Mouse (Mus musculus) cerebellum, adult 8-10 months (tissue): ENCODE results near the gene Mfsd12.

Experiments
- DNase-seq: peaks from one replicate; pipeline ENCODE4 v3.0.0; 2022

The Mfsd12 gene

DNA sequence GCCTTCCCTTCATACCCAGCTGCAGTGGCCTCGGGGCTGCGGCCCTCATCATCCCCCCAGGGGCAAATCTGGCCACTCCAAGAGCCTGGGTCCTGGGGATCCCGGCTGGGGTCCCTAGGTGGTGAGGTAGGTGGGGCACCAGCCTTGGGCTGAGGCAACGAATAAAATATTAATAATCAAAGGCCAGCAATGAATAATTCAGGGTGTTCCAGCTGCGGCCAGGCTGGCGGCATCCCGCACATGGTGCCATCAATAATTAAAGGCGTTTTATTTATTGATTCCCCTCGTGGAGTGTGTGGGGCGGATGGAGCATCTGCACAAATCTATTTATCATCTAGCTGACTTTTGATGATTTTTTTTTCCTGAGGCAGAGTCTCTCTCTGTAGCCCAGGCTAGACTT, 46.2 kb downstream of the Mfsd12 start:
- no peak for DNase-seq

GRCm38 (mm10) chr10:81404082-81404481, 46.8 kb downstream of the Mfsd12 start:
- no peak for DNase-seq

DNA sequence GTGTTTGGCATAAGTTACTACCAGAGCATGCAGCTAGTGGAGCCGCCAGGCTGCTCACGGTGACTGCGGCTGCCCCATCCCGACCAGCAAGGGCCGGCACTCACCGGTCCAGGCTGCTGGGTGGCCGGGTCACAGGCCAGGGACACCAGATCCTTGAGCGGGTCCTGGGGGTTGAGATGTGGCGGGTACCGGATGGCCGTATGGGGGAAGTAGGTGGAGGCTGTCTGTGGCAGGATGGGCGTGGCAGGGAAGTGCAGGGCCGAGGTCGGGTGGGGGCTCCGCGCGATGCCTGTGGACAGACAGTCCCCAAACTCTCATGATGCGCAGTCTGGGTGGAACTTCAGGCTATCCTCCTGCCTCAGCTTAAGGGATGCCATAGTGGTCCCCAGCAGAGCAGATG, 47.4 kb downstream of the Mfsd12 start:
- no peak for DNase-seq

DNA sequence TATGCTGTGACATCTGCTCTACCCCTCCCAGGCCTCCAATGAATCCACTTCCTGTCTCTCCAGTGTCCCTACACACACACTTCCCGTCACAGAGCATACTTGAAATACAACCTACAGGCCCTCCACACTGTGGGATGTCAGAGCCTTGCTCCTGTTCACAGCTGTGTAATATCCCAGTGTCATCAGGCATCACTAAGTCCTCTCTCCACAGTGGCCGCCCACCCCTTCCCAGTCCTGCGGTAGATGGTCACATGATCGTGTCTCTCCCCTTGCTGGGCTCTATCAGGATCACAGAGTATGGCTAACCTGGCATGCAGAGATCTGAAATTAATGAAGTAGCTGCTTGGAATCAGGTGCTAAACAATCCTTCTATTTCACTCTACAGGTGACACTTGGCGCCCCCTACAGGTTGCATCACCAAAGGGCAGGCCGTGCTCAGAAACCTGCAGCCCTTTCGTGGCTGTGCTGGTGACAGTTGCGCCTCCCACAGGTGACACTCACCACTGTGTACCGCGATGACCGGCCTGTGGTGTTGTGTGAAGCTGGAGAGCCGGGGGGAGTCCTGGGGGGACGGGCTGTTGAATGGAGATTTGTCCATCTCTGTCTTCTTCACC, 48.4 kb downstream of the Mfsd12 start:
- peak; percentile 85 for DNase-seq

DNA sequence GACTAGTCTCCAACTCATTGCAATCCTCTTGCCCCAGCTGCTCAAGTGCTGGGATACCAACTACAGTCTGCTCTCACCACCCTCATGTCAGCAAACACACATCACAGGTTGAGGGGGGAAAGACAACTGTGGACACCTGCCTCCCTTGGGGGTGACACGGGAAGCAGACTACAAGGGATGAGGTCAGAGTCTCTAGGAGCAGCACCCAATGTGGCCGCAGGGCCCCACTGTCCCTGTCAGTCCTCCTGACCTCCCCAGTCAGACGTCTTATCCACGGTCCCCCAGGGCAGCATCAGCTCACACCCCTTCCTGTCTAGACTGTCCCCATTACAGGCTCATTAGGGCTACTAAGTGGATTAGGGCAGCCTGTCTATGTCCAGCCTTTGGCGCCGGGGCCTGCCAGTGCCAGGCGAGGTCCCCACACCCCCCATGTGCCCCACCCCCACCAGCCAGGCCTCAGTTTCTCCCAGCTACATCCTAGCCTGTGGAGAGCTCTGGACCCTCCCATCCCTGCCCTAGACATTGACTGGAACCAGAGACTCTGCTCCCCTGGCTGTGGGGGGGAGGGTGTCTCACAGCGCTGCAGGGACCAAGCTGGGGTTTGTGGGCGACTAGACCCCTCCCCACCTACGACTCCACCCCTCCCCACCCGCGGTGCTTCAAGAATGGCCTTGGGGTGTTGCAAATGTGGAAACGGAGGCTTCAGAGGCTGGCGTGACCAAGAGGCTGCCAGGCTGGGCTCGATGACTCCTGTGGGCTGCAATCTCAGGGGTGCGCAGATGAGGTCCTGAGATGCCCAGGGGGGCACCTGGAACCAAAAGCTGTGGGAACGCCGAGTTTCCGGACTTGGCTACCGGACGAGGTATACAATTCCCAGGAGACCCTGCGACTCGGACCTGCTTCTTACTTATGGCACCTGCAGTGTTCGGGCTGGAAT, 49.5 kb downstream of the Mfsd12 start:
- DNase-seq: peak; percentile 45

DNA sequence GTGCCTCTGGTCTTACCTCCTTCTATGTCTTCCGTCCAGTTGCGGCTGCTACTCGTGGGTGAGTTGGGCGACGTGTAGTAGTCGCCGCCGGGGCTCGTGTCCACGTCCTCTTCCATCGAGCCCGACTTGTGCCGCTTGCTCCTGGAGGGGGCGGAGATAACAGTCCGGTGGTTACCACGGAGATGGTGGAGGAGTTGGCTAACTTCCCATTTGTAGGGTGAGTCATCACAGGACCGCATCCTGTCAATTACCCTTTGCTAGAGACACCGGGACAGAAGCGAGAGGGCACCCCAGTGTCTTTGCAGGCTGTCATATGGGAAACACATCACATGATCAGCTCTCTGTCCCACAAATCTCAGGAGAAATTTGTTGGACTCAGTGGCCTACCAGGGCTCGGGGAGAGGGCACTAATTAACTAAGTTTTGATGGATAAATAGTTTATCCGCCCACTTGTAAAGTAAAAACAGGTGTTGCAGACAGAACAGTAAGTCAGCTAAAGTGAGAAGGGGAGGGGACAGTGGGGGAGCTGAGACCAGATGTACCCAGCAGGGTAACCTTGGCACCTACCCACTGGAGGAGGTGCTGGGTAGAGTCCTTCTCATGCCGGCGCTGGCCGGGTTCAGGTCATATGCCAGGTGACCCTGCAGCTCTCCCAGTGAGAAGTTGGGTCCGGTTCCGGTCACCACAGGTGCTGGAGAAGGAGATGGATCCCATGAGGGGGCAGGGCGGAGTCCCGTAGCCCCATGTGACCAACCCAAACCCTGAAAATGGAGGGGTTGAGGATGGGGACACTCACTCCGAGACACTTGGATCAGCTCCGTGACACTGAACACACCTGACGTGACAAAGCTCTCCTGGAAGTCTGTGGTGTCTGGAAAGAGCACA, 50.5 kb downstream of the Mfsd12 start:
- peak; percentile 85 for DNase-seq

GRCm38 (mm10) chr10:81408424-81408729, 51.1 kb downstream of the Mfsd12 start:
- peak; percentile 36 for DNase-seq

DNA sequence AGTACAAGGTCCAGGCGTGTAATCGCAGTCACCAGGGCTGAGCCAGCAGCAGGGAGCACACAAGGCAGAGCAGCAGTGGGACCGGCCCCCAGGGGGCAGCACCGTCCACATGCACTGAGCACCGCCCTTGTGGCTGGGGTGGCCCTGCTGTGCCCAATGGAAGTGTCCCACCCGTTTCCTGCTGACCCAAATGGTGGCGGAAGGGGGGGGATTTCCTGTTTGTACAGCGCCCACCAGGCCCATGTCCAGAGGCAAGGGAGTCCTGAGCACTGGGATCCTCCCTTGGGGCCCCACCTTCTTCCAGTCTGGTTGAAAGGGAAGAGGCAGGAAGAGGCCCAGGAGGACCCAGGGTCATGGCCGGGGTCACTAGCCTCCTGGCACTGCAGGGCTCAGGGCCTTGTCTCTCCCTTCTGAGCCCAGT, 51.6 kb downstream of the Mfsd12 start:
- peak; percentile 65 for DNase-seq

DNA sequence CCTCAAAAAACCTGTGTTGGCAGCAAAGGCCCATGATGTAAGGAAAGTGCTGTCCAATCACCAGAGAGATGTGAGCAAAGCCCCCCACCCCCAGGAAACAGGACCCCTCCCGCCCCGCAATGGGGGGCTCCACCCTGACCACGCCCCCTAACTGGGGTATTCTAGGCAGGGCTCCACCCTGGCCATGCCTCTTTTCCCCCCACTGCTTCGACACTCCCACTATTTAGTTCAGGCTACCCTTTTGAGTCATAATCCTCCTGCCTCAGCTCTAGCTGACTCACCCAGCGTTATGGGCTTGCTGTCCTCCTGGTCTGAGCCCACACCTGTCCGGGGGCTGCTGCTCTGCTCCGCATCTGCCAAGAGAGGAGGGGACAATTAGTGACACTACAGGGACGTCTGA, 52.0 kb downstream of the Mfsd12 start:
- DNase-seq: no peak

- DNase-seq: peak; percentile 41
Measured at GRCm38 (mm10) chr10:81410350-81410749, 53.1 kb downstream of the Mfsd12 start.

DNA sequence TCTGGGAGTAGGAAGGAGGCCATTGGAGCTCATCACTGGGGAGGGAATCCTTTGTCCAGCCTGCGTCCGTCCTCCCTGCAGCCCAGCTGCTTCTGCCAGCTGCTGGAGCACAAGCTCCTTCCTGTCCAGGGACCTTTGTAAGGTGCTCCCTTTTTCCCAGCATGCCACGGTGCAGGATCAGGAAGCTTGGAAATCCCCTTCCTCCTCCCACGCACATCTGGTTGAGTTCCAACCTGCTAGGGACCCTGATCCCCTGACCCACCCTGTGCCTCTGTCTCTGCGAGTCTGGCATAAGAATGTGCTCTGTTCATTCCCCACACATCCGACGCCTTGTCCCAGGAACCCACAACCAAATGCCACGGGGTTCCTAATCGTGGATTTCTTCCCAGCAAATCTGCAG, 53.7 kb downstream of the Mfsd12 start:
- DNase-seq: no peak

DNA sequence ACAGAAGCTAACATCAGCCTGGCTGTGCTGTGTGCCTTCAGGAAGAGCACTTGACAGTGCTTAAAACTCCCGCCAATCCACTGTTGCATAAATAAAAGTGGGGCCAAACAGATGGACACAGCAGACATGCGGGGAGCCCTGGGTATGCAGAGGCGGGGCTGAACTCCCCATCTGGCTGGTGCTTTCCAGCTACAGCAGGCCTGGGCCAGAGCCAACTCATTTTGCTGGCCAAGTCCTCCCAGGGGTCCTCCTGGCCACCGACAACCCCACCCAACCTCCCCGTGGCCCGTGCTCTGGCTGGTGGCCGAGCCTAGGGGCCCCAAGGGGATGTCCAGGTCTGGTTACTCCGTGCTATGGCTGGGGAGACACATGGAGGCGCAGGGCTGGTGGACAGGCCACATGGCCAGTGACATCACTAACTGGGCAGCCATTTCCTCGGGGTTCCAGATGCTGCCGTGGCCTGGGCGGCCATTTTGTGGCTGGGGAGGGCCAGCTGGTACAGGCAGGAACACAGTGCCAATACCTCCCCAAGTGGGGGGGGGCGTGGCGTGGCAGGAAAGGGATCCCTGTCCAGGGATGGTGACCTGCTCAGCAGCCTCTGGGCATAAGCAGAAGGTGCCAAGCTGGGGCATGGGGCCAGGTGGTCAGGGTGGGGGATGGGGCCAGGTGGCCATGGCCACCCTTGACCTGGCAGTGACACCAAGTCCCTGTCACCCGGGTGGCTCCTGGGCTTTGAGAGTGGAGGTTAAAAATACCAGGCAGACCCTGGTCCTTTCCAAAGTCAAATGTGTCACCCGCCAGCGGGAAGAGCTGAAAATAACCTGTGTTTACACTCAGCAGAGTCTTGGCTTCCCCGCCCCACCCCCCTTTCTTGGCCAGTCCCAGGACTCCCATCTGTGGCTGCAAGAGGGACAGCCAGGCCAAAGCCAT, 54.4 kb downstream of the Mfsd12 start:
- peak; percentile 91 for DNase-seq

GRCm38 (mm10) chr10:81412586-81413309, 55.5 kb downstream of the Mfsd12 start:
- DNase-seq: peak; percentile 54

GRCm38 (mm10) chr10:81413310-81414261, 56.3 kb downstream of the Mfsd12 start:
- DNase-seq: peak; percentile 85

- DNase-seq: no peak
Measured at GRCm38 (mm10) chr10:81414682-81415081, 57.4 kb downstream of the Mfsd12 start.

DNA sequence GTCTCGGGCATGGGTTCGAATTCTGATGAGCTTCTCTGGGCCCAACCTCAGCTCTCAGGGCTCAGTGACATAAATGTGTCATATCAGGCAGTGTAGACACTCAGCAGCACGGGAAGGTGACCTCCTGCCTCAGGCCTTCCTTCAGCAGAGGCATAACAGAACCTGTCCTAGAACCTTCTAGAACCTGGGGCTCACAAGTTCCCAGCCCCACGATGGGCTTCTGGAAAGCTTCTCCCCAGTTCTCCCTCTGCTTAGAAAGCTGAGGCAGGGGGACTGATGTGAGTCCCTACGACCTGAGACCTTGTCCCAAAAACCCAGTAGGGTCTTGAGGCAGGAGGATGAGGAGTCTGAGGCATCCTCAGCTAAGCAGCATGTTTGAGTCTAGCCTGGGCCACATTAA, 57.9 kb downstream of the Mfsd12 start:
- no peak for DNase-seq
